Mouse (Mus musculus) liver, embryonic 14.5 days (tissue): ENCODE measurements at regions not wholly inside any gene's neighbourhood (a gene's known extent, or its start where the extent isn't known, plus 50 kb on each side); places are given as distances from the start of the nearest gene placed in this dataset.
A peak's percentile ranks its signal among the peaks of the same experiment; 100 is the strongest.

Experiments
- ATAC-seq: fragments of 200-750 bp; cut with Nextera tagmentation; 2 replicates; pipeline ENCODE4 v1.8.0; 2017; ENCODE audit warnings: moderate number of reproducible peaks, mild to moderate bottlenecking, moderate library complexity; ENCODE audit not compliant: insufficient read depth
- DNase-seq, 3 experiments: peaks; one replicate each; pipeline ENCODE4 v3.0.0-alpha.2; 2012 to 2013; ENCODE audit warnings: low read depth in 3 of 3, low spot score in 3 of 3
- H3K27ac ChIP-seq: fragments of 300-500 bp; sonication (generic); 2 replicates; pipeline ENCODE4 v1.5.1; 2014; ENCODE audit warnings: moderate library complexity, mild to moderate bottlenecking, control low read depth, inconsistent platforms
- H3K27me3 ChIP-seq: fragments of 300-500 bp; sonication (generic); 2 replicates; pipeline ENCODE4 v1.6.1; 2014; ENCODE audit warnings: mild to moderate bottlenecking, low read length, moderate library complexity; ENCODE audit not compliant: control insufficient read depth, insufficient read depth
- H3K36me3 ChIP-seq: fragments of 300-500 bp; sonication (generic); replicated peaks from 2 replicates; pipeline ENCODE4 v1.6.1; 2014; ENCODE audit warnings: low read depth; ENCODE audit not compliant: control insufficient read depth, insufficient read depth
- H3K4me1 ChIP-seq, 2 experiments: fragments of 200-500 bp in 1 of 2; fragments of 300-500 bp in 1 of 2; sonication (generic) in 1 of 2; replicated peaks; 2 replicates each; pipeline ENCODE4 v1.6.1; 2012 to 2014; ENCODE audit warnings: antibody characterized with exemption in 1 of 2, inconsistent platforms in 1 of 2, low read length in 1 of 2; ENCODE audit not compliant: control insufficient read depth in 2 of 2, insufficient read depth in 2 of 2
- H3K4me2 ChIP-seq: fragments of 300-500 bp; sonication (generic); 2 replicates; pipeline ENCODE4 v1.6.1; 2014; ENCODE audit warnings: low read depth, mild to moderate bottlenecking, control low read depth, moderate library complexity
- H3K4me3 ChIP-seq, 2 experiments: fragments of 200-500 bp in 1 of 2; fragments of 300-500 bp in 1 of 2; sonication (generic) in 1 of 2; 2 replicates each; pipeline ENCODE4 v1.5.1; 2012 to 2014; ENCODE audit warnings: low read depth in 2 of 2, low read length in 2 of 2, mild to moderate bottlenecking in 2 of 2, control low read depth in 1 of 2, inconsistent platforms in 1 of 2, moderate library complexity in 1 of 2; ENCODE audit not compliant: insufficient read depth in 1 of 2
- H3K9ac ChIP-seq: fragments of 300-500 bp; sonication (generic); replicated peaks from 2 replicates; pipeline ENCODE4 v1.6.1; 2014; ENCODE audit warnings: mild to moderate bottlenecking, control low read depth, moderate library complexity
- H3K9me3 ChIP-seq: fragments of 300-500 bp; sonication (generic); 2 replicates; pipeline ENCODE4 v1.6.1; 2016; ENCODE audit warnings: low read length, mixed read lengths; ENCODE audit not compliant: control insufficient read depth
- CTCF ChIP-seq: IDR thresholded peaks from 2 replicates; pipeline ENCODE4 v1.5.1; 2016; ENCODE audit warnings: antibody characterized with exemption, low read depth, control low read depth
- EP300 ChIP-seq: IDR thresholded peaks from 2 replicates; pipeline ENCODE4 v1.6.1; 2016; ENCODE audit warnings: antibody characterized with exemption, low read depth
- WGBS: fragments of 180-500 bp; shearing (Covaris S2); extraction: QIAGEN DNeasy Blood & Tissue Kit; methylation state at CpG from one replicate; pipeline ENCODE4 v1.1.7; 2014; ENCODE audit not compliant: insufficient replicate concordance; 5-methylcytosine and 5-hydroxymethylcytosine counted together

DNA sequence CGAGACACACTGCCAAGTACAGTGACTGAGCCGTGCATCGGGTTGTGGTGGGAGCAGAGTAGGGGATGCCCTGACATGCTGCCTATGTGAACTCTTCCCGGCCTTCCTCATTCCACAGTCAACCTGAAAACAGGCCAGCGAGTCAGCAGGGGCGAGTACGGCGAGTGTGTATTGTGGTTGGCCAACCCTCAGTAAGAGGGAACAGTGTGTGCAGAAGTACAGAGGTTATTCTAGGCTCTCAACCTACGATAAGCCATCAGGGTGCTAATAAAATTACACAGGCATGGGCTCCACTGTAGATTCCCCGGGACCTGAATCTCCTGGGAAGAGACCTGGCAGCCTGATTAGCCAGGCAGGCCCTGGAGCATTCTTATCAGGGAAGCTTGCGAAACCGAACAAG is 51.7 kb upstream of the Commd8 start:
- ATAC-seq = peak; percentile 51
- WGBS = 79% methylated on average over 12 of the region's 12 CpGs
- no peak for DNase-seq
- Histone ChIP-seq H3K36me3 (no peaks in the 10 kb centered on the region), H3K9ac (no peak overlapping the region), H3K27me3 (no peaks in the 10 kb centered on the region), H3K4me1 (peaks cover 5 to 9% of the 10 kb centered on the region in 2 experiments), H3K9me3 (no peaks in the 10 kb centered on the region), H3K27ac (no peak overlapping the region), H3K4me2 (no peak overlapping the region), H3K4me3 (no peak overlapping the region)
- no peak for TF ChIP-seq EP300
- TF ChIP-seq CTCF = no peak

DNA sequence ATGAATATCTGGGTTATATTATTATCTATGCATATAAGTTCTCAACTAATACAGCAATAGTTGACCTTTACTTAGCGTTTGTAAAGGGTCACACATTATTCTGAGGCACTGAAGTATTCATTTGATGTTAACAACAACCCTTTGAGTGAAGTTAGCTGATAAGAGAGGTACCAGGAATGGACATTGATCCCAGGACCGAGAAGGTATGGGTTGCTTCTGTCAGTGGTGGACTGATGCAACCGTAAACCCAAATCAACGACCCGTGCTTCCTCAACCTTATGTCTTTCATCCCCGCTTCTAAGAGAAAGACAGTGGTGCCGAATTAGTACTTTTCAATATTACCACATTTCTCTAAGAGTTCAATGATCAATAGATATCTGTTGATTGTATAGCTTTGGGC is 51.3 kb upstream of the Commd8 start:
- DNase-seq (no peak), ATAC-seq (no peak)
- TF ChIP-seq EP300 = no peak
- TF ChIP-seq CTCF = no peak
- H3K27ac ChIP-seq = no peak overlapping the region
- 80% methylated on average over 7 of the region's 7 CpGs for WGBS
- H3K4me1 ChIP-seq = peaks cover under 1 to 4% of the 10 kb centered on the region in 2 experiments
- no peak overlapping the region for H3K4me3 ChIP-seq
- H3K9me3 ChIP-seq = no peaks in the 10 kb centered on the region
- H3K36me3 ChIP-seq = no peaks in the 10 kb centered on the region
- H3K9ac ChIP-seq = no peak overlapping the region
- H3K27me3 ChIP-seq = no peaks in the 10 kb centered on the region
- H3K4me2 ChIP-seq = no peak overlapping the region
